Mouse (Mus musculus) WW6 (cell line): ENCODE measurements around the gene Gm47959.

Source experiments
- DNase-seq: peaks from one replicate; pipeline ENCODE4 v3.0.0-alpha.2; 2013; ENCODE audit warnings: low read depth, low spot score

Gene Gm47959

GRCm38 (mm10) chr1:83032508-83032907 lies 32.2 kb downstream of the Gm47959 start:
- DNase-seq, result no peak

GRCm38 (mm10) chr1:83034509-83034908 lies 34.2 kb downstream of the Gm47959 start:
- no peak for DNase-seq

GRCm38 (mm10) chr1:83036892-83037667 lies 36.7 kb downstream of the Gm47959 start:
- no peak for DNase-seq

GRCm38 (mm10) chr1:83038109-83038672 lies 37.8 kb downstream of the Gm47959 start, which contains the start of gene Slc19a3:
Slc19a3 (minus strand) TSS chr1:83038448.
- peak; percentile 34 for DNase-seq

- DNase-seq, result no peak
These were observed 38.7 kb downstream of the Gm47959 start for GRCm38 (mm10) chr1:83039080-83039479.

DNA sequence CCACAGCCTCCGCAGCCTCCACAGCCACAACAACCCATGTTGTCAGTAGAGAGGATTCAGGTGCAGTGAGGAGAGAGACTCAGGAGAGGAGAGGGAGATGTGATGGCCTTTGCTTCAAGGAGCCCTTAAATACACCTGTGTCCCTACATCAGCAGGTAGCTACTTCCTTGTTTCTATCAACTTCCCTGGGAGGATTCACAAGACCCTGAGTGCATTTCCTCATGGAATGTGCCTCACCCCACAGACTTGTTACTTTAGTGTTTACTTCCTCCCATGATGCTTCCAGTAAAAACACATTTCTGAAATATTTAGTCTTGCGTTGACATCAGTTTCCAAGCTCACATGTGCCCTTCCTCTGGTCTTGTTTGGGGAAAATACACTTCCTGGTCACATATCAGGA lies 42.0 kb downstream of the Gm47959 start, which contains the start of gene Krtap28-10:
Gene Krtap28-10, minus strand, starts transcription at position 101 of the 400 bp plus-strand sequence.
- DNase-seq, result no peak

DNA sequence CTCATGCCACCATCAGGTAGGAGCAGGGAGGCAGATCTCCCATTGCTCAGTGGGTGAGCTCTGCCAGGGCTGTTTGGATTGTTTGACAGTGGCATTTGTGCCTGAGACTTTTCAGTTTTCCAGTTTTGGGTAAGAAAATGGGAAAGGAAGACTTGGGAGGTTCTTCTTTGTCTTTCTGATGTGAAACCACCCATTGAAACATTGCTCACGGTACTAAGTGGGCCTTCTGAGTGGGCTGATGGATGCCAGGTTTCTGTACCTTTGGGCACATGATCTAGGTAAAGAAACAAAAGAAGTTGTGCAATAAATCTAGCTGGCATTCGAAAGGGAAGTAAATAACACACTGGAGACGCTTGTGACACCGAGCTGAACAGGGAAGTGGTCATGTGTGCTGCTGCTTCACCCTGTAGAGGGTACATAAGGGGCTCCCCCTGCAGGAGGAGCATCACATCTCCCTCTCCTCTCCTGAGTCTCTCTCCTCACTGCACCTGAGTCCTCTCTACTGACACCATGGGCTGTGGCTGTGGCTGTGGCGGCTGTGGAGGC lies 44.6 kb downstream of the Gm47959 start, which contains the start of gene Gm47969:
Gene Gm47969, plus strand, starts transcription at position 51 of the 546 bp plus-strand sequence.
- DNase-seq, result no peak
